Mouse (Mus musculus) MEL (cell line): ENCODE results near the gene Dusp2. TPM values are rescaled to one million over a fixed set of nuclear protein-coding genes. Genes with fewer than 3 reads are reported as not detected.
A peak's percentile ranks its signal among the peaks of the same experiment; 100 is the strongest.

ENCODE experiments used
- DNase-seq: peaks from one replicate; pipeline ENCODE4 v3.0.0; 2011; ENCODE audit warnings: low read depth, low spot score
- H3K27ac ChIP-seq: 2 replicates; pipeline ENCODE4 v1.5.1; 2012; ENCODE audit warnings: low read depth, mild to moderate bottlenecking, control low read depth, low read length, moderate library complexity; ENCODE audit not compliant: control insufficient read depth
- H3K27me3 ChIP-seq, 2 experiments: fragments of 150-350 bp in 1 of 2; sonication (generic) in 1 of 2; 2 replicates each; pipeline ENCODE4 v1.6.1; 2012; ENCODE audit warnings: low read length in 2 of 2, mild to moderate bottlenecking in 2 of 2, improper control_type of control experiment in 1 of 2, moderate library complexity in 1 of 2; ENCODE audit not compliant: insufficient read depth in 2 of 2, control insufficient read depth in 1 of 2
- H3K36me3 ChIP-seq, 2 experiments: 2 replicates each; pipeline ENCODE4 v1.6.1; 2012 to 2014; ENCODE audit warnings: low read length in 2 of 2, improper control_type of control experiment in 1 of 2, inconsistent platforms in 1 of 2, mild to moderate bottlenecking in 1 of 2; ENCODE audit not compliant: insufficient read depth in 2 of 2, control insufficient read depth in 1 of 2
- H3K4me1 ChIP-seq, 2 experiments: fragments of 150-350 bp in 1 of 2; sonication (generic) in 1 of 2; 2 replicates each; pipeline ENCODE4 v1.6.1; 2012; ENCODE audit warnings: low read length in 2 of 2, improper control_type of control experiment in 1 of 2, mild to moderate bottlenecking in 1 of 2; ENCODE audit not compliant: insufficient read depth in 2 of 2, control insufficient read depth in 1 of 2
- H3K4me3 ChIP-seq, 2 experiments: fragments of 150-350 bp in 1 of 2; sonication (generic) in 1 of 2; 2 replicates each; pipeline ENCODE4 v1.5.1; 2012; ENCODE audit warnings: low read depth in 2 of 2, low read length in 2 of 2, mild to moderate bottlenecking in 2 of 2, moderate library complexity in 2 of 2, control low read depth in 1 of 2, improper control_type of control experiment in 1 of 2; ENCODE audit not compliant: control insufficient read depth in 1 of 2, insufficient read depth in 1 of 2
- H3K79me2 ChIP-seq: 2 replicates; pipeline ENCODE4 v1.6.1; 2012; ENCODE audit warnings: mild to moderate bottlenecking, low read length, moderate library complexity; ENCODE audit not compliant: control insufficient read depth, poor library complexity, insufficient read depth
- H3K9ac ChIP-seq: 2 replicates; pipeline ENCODE4 v1.6.1; 2012; ENCODE audit warnings: low read depth, mild to moderate bottlenecking, control low read depth, low read length, moderate library complexity; ENCODE audit not compliant: control insufficient read depth, poor library complexity, severe bottlenecking
- H3K9me3 ChIP-seq: fragments of 150-350 bp; sonication (generic); replicated peaks from 2 replicates; pipeline ENCODE4 v1.6.1; 2012; ENCODE audit warnings: mild to moderate bottlenecking, low read length, improper control_type of control experiment, moderate library complexity; ENCODE audit not compliant: insufficient read depth
- CHD1 ChIP-seq: IDR thresholded peaks from 2 replicates; pipeline ENCODE4 v1.6.1; 2012; ENCODE audit warnings: low read depth, mild to moderate bottlenecking, inconsistent platforms, low read length, improper control_type of control experiment
- CHD2 ChIP-seq: IDR thresholded peaks from 2 replicates; pipeline ENCODE4 v1.6.1; 2011; ENCODE audit warnings: low read length, improper control_type of control experiment
- CTCF ChIP-seq, 3 experiments: IDR thresholded peaks in 2 of 3; conservative IDR thresholded peaks in 1 of 3; 2 replicates each; pipeline ENCODE4 v1.5.1; 2011 to 2012; ENCODE audit warnings: low read length in 3 of 3, low read depth in 2 of 3, mild to moderate bottlenecking in 2 of 3, improper control_type of control experiment in 1 of 3, inconsistent platforms in 1 of 3, mixed read lengths in 1 of 3, moderate library complexity in 1 of 3; ENCODE audit not compliant: control insufficient read depth in 1 of 3, insufficient read depth in 1 of 3, poor library complexity in 1 of 3, severe bottlenecking in 1 of 3
- E2F4 ChIP-seq: IDR thresholded peaks from 2 replicates; pipeline ENCODE4 v1.6.1; 2011; ENCODE audit warnings: low read depth, low read length, improper control_type of control experiment, borderline replicate concordance
- ELF1 ChIP-seq: IDR thresholded peaks from 2 replicates; pipeline ENCODE4 v1.6.1; 2014; ENCODE audit warnings: low read depth, mild to moderate bottlenecking, inconsistent platforms, low read length, improper control_type of control experiment, moderate library complexity
- ETS1 ChIP-seq: IDR thresholded peaks from 2 replicates; pipeline ENCODE4 v1.6.1; 2012; ENCODE audit warnings: low read depth, mild to moderate bottlenecking, inconsistent platforms, low read length, improper control_type of control experiment, moderate library complexity
- GABPA ChIP-seq: IDR thresholded peaks from 2 replicates; pipeline ENCODE4 v1.6.1; 2012; ENCODE audit warnings: low read depth, mild to moderate bottlenecking, inconsistent platforms, low read length, improper control_type of control experiment, moderate library complexity
- HCFC1 ChIP-seq: IDR thresholded peaks from 2 replicates; pipeline ENCODE4 v1.6.1; 2012; ENCODE audit warnings: low read depth, mild to moderate bottlenecking, inconsistent platforms, low read length, improper control_type of control experiment, moderate library complexity
- MAFK ChIP-seq: IDR thresholded peaks from 2 replicates; pipeline ENCODE4 v1.6.1; 2011; ENCODE audit warnings: low read depth, mild to moderate bottlenecking, low read length, improper control_type of control experiment, borderline replicate concordance
- MAZ ChIP-seq: IDR thresholded peaks from 2 replicates; pipeline ENCODE4 v1.6.1; 2012; ENCODE audit warnings: low read depth, mild to moderate bottlenecking, inconsistent platforms, low read length, improper control_type of control experiment
- MEF2A ChIP-seq: IDR thresholded peaks from 2 replicates; pipeline ENCODE4 v1.6.1; 2014; ENCODE audit warnings: low read depth, mild to moderate bottlenecking, inconsistent platforms, low read length, improper control_type of control experiment; ENCODE audit not compliant: poor library complexity, insufficient replicate concordance, severe bottlenecking; ENCODE audit errors: extremely low read depth
- MXI1 ChIP-seq: IDR thresholded peaks from 2 replicates; pipeline ENCODE4 v1.6.1; 2011; ENCODE audit warnings: mild to moderate bottlenecking, low read depth, low read length, improper control_type of control experiment
- MYC ChIP-seq: IDR thresholded peaks from 2 replicates; pipeline ENCODE4 v1.6.1; 2011; ENCODE audit warnings: low read depth, mild to moderate bottlenecking, low read length, improper control_type of control experiment, moderate library complexity
- NRF1 ChIP-seq: IDR thresholded peaks from 2 replicates; pipeline ENCODE4 v1.6.1; 2014; ENCODE audit warnings: low read depth, mild to moderate bottlenecking, inconsistent platforms, low read length, improper control_type of control experiment, moderate library complexity; ENCODE audit not compliant: poor library complexity, insufficient read depth, severe bottlenecking
- POLR2AphosphoS5 ChIP-seq: IDR thresholded peaks from 2 replicates; pipeline ENCODE4 v1.6.1; 2012; ENCODE audit warnings: low read depth, borderline replicate concordance, mild to moderate bottlenecking, inconsistent platforms, low read length, moderate library complexity, mixed read lengths
- RAD21 ChIP-seq: IDR thresholded peaks from 2 replicates; pipeline ENCODE4 v1.6.1; 2011; ENCODE audit warnings: mild to moderate bottlenecking, low read depth, low read length, improper control_type of control experiment
- SMC3 ChIP-seq: IDR thresholded peaks from 2 replicates; pipeline ENCODE4 v1.6.1; 2011; ENCODE audit warnings: low read depth, low read length, improper control_type of control experiment
- TAL1 ChIP-seq: IDR thresholded peaks from 2 replicates; pipeline ENCODE4 v1.6.1; 2012; ENCODE audit warnings: mild to moderate bottlenecking, inconsistent platforms, low read length, moderate library complexity, mixed read lengths
- UBTF ChIP-seq: IDR thresholded peaks from 2 replicates; pipeline ENCODE4 v1.6.1; 2012; ENCODE audit warnings: low read depth, mild to moderate bottlenecking, inconsistent platforms, low read length, improper control_type of control experiment, moderate library complexity, borderline replicate concordance; ENCODE audit not compliant: insufficient read depth
- USF1 ChIP-seq: IDR thresholded peaks from 2 replicates; pipeline ENCODE4 v1.6.1; 2014; ENCODE audit warnings: low read depth, mild to moderate bottlenecking, inconsistent platforms, low read length, improper control_type of control experiment, moderate library complexity
- USF2 ChIP-seq, 2 experiments: IDR thresholded peaks; 2 replicates each; pipeline ENCODE4 v1.6.1; 2011 to 2012; ENCODE audit warnings: improper control_type of control experiment in 2 of 2, low read length in 2 of 2, borderline replicate concordance in 1 of 2, inconsistent platforms in 1 of 2, low read depth in 1 of 2, mild to moderate bottlenecking in 1 of 2; ENCODE audit not compliant: insufficient read depth in 1 of 2
- ZMIZ1 ChIP-seq: IDR thresholded peaks from 2 replicates; pipeline ENCODE4 v1.6.1; 2012; ENCODE audit warnings: low read depth, mild to moderate bottlenecking, inconsistent platforms, low read length, improper control_type of control experiment, moderate library complexity
- polyA plus RNA-seq, 2 experiments: library from polyadenylated mRNA; stranded (reverse) in 1 of 2; unstranded in 1 of 2; fragments of >175 nt in 1 of 2; fragments of >200 nt in 1 of 2; gene quantifications; 2 replicates each; pipeline versions ENCODE4 v1.2.1 to v1.2.4; 2012; ENCODE audit warnings: low replicate concordance in 2 of 2, low read depth in 1 of 2; ENCODE audit not compliant: insufficient read length in 2 of 2, insufficient read depth in 1 of 2, missing spikeins in 1 of 2
- total RNA-seq: library from RNA; depleted of rRNA; stranded (reverse); fragments of 300-350 nt; gene quantifications from 2 replicates; pipeline ENCODE4 v1.2.3, GENCODE M21; 2012

Dusp2 gene
- total and polyA plus RNA-seq, 3 experiments: 10.4 to 11.6 TPM; not detected in 1

DNA sequence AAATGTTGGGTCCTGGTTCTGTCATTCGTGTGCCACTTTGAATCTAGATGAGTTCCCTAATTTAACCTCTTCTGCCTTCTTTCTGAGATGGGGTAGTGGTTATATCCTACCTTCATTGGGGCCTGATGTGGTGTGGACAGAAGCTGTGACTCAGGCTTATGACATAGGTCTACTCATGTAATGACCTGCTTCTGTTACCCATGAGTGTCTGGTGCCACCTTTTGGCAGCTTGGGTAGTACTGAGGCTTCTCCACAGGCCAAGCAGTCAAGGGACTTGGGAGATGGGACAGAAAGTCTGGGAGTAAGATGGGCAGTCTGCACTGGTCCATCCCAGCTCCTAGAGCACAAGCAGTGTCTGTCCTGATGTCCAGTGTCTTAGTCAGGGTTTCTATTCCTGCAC lies 10.4 kb downstream of the Dusp2 start:
- Histone ChIP-seq H3K9ac (no peak overlapping the region), H3K36me3 (no peaks in the 10 kb centered on the region), H3K27me3 (peaks cover 0 to 4% of the 10 kb centered on the region in 2 experiments; a peak in 2 of 4 replicates), H3K4me3 (no peak overlapping the region), H3K4me1 (no peaks in the 10 kb centered on the region), H3K79me2 (no peaks in the 10 kb centered on the region), H3K9me3 (no peaks in the 10 kb centered on the region), H3K27ac (no peak overlapping the region)
- DNase-seq: no peak
- TF ChIP-seq USF2 (IDR thresholded peaks at IDR 0.05; ENCODE audit: borderline replicate concordance in 1 of 2, insufficient read depth in 1 of 2, low read depth in 1 of 2, low read length in 2 of 2): no peak
- no peak for TF ChIP-seq HCFC1
- peak; percentile 10 to 35 (median 21); a peak in 2 of 6 replicates for TF ChIP-seq CTCF (IDR thresholded peaks at IDR 0.05 in 2 of 3, conservative IDR thresholded peaks at IDR 0.05 in 1 of 3; ENCODE audit: control insufficient read depth in 1 of 3, insufficient read depth in 1 of 3, low read depth in 2 of 3, low read length in 3 of 3, poor library complexity in 1 of 3, severe bottlenecking in 1 of 3)
- no peak for TF ChIP-seq USF1
- no peak for TF ChIP-seq GABPA
- no peak for TF ChIP-seq ELF1
- no peak for TF ChIP-seq ZMIZ1
- no peak for TF ChIP-seq CHD1
- TF ChIP-seq TAL1: no peak
- no peak for TF ChIP-seq ETS1
- no peak for TF ChIP-seq MXI1
- peak; percentile 38 for TF ChIP-seq RAD21
- no peak for TF ChIP-seq MAFK
- TF ChIP-seq UBTF: no peak
- TF ChIP-seq CHD2: no peak
- no peak for TF ChIP-seq E2F4
- no peak for TF ChIP-seq SMC3

- DNase-seq: no peak
- Histone ChIP-seq H3K27me3 (peaks cover 3 to 4% of the 10 kb centered on the region in 2 experiments; a peak in 3 of 4 replicates), H3K36me3 (no peaks in the 10 kb centered on the region), H3K4me1 (no peaks in the 10 kb centered on the region), H3K79me2 (no peaks in the 10 kb centered on the region), H3K9me3 (no peaks in the 10 kb centered on the region)
- TF ChIP-seq POLR2AphosphoS5 (no peak), MEF2A (no peak), USF2 (IDR thresholded peaks at IDR 0.05; ENCODE audit: borderline replicate concordance in 1 of 2, insufficient read depth in 1 of 2, low read depth in 1 of 2, low read length in 2 of 2) (no peak), NRF1 (no peak), HCFC1 (no peak), MYC (no peak), USF1 (no peak), SMC3 (no peak), MAZ (no peak), GABPA (no peak), MAFK (no peak)
- TF ChIP-seq, all 39 proteins: peak for 0
- Histone ChIP-seq H3K9ac (no peak overlapping the region), H3K4me3 (no peak overlapping the region), H3K27ac (no peak overlapping the region)
Observed at GRCm38 (mm10) chr2:127347147-127347985, 11.4 kb downstream of the Dusp2 start.
